Mouse (Mus musculus) lung, postnatal 0 days (tissue): ENCODE measurements around the gene Tuba1b.
"Not testable (repeated sequence)": the region's sequence is repeated elsewhere in the genome, so short reads cannot be mapped to it uniquely, and the experiment has no call there.

Experiments used
- CTCF ChIP-seq: IDR thresholded peaks from 2 replicates; pipeline ENCODE4 v1.5.1; 2016; ENCODE audit warnings: antibody characterized with exemption, mild to moderate bottlenecking
- EP300 ChIP-seq: IDR thresholded peaks from 2 replicates; pipeline ENCODE4 v1.6.1; 2016; ENCODE audit warnings: antibody characterized with exemption, mild to moderate bottlenecking, control low read depth

DNA sequence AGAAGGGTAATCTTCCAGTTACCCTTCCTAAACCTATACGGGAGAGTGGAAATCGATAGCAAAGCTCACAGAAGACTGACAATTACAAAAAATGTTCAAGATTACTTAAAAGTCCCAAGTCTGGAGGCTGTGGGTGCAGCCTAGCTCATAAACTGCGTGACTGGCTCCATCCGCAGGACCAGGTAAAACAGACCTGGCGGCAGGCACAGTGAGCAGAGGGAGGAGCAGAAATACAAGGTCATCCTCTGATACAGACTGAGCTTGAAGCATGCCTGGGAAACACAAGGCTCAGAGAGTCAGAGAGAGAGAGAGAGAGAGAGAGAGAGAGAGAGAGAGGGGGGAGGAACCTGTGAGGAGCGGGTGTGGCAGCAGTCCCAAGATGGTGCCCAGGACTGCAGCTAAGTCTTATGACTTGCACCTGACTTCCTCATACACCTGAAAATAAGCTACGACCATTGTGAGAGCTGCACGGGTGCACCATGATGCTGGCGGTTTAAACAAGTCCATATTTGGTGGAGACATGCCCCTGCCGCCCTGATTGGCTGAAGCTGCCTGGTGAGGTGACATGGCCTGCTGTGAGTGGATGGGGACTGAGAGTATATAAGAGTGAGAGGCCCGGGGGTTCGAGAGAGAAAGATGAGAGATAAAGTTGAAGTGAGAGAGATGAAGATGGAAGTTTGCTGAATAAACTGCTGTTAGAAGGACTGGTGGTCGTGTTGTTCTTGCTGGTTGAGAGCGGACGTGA lies 37.4 kb upstream of the Tuba1b start:
- TF ChIP-seq CTCF, EP300: not testable (repeated sequence)
